Mouse (Mus musculus) urinary bladder, postnatal 25 days (tissue): ENCODE measurements around the gene Tas2r102.

ENCODE experiments used
- DNase-seq: peaks from one replicate; pipeline ENCODE4 v3.0.0; 2022; ENCODE audit warnings: low spot score

Tas2r102 gene

GRCm38 (mm10) chr6:132761831-132762230, at the start of gene Tas2r102:
TSS of gene Tas2r102 (plus strand) at chr6:132762131.
- DNase-seq = no peak

- DNase-seq = no peak
Observed at GRCm38 (mm10) chr6:132737935-132738334, 24.0 kb upstream of the Tas2r102 start, which contains the start of gene Tas2r115. TSS of gene Tas2r115 (minus strand) at chr6:132738035.

GRCm38 (mm10) chr6:132750206-132750605, 11.7 kb upstream of the Tas2r102 start:
- DNase-seq = no peak

GRCm38 (mm10) chr6:132754430-132754829, 7.5 kb upstream of the Tas2r102 start, which contains the start of gene Tas2r124:
TSS of gene Tas2r124 (plus strand) at chr6:132754730.
- DNase-seq = no peak

- DNase-seq = no peak
Observed at GRCm38 (mm10) chr6:132778062-132778461, 16.1 kb downstream of the Tas2r102 start, which contains the start of gene Tas2r136. TSS of gene Tas2r136 (minus strand) at chr6:132778162.

GRCm38 (mm10) chr6:132795393-132795792, 33.5 kb downstream of the Tas2r102 start:
- no peak for DNase-seq

- no peak for DNase-seq
Observed at GRCm38 (mm10) chr6:132802518-132802917, 40.6 kb downstream of the Tas2r102 start, which contains the start of gene Tas2r117. TSS of gene Tas2r117 (plus strand) at chr6:132802818.
